1 mouse cellular context compared by ENCODE assay signal in the genomic region with DNA sequence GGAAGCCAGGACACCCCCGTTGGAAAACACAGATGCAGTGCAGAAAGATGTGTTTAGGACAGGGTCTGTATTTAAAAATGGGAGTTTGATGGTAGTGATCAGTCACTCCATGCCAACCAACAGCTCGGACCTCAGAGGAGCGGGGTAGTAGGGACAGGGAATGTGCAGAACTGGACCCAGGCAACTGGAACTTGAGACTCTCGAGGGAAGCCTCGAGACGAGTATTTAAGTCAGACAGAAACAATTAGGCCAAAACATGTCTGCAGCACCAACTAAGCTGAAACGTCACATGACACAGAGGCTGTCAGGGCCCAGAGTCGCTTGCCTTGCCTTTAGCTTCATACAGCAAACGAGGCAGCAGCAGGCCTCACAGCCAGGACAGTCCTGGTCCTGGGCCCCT.
TF ChIP-seq lines count a peak whose summit lies in the region.

No protein-coding gene starts in this region.

TF ChIP-seq in myocyte, 11 proteins besides CTCF, POLR2A, EP300 and RAD21:
- TF ChIP-seq SRF (IDR thresholded peaks at IDR 0.05; ENCODE audit: control insufficient read depth, insufficient read length, low read depth) (no peak), POLR2AphosphoS2 (IDR thresholded peaks at IDR 0.05; ENCODE audit: insufficient read length, low read depth) (peak; percentile 63), MYOD1 (IDR thresholded peaks at IDR 0.05; ENCODE audit: control insufficient read depth in 1 of 3, insufficient read length in 2 of 3, low read depth in 2 of 3) (no peak), TCF12 (IDR thresholded peaks at IDR 0.05; ENCODE audit: insufficient read depth, poor library complexity, severe bottlenecking) (no peak), CEBPB (IDR thresholded peaks at IDR 0.05; ENCODE audit: insufficient read depth, poor library complexity, severe bottlenecking) (no peak), MYOG (IDR thresholded peaks at IDR 0.05; ENCODE audit: control insufficient read depth in 1 of 3, insufficient read depth in 1 of 3, insufficient read length in 2 of 3, low read depth in 2 of 3) (no peak), USF1 (IDR thresholded peaks at IDR 0.05; ENCODE audit: low read depth) (no peak), TCF3 (IDR thresholded peaks at IDR 0.05; ENCODE audit: insufficient read length, low read depth) (no peak)
